Mouse (Mus musculus): ENCODE data around the gene Qars.

The Qars gene

DNA sequence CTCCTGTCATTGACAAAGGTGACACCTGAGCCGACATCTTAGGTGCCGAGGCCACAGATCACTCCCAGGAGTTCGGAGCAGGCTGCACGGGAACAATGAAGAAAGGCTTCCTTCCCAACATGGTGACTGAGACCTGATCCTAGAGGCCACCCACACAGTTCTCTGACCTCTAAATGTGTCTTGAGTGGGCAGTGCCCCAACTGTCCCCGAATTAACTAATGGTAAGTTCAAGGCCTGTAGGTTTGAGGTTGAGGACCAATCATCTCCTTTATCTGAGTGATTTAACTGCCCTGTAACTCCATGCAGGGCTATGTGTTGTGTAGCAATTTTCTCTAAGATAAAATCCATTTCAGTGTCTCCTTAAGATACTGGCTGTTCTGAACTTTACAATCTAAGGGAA is 38.1 kb upstream of the Qars start:
- H3K36me3 ChIP-seq (ENCODE audit: insufficient read depth, low read length), result peaks cover 19% of the 10 kb centered on the region
- H3K4me1 ChIP-seq (replicated peaks; ENCODE audit: low read depth, low read length), result peaks cover 23% of the 10 kb centered on the region
- H3K4me3 ChIP-seq (replicated peaks; ENCODE audit: low read length), result no peak overlapping the region
- no peaks in the 10 kb centered on the region for H3K9me3 ChIP-seq (ENCODE audit: low read length)
- no peaks in the 10 kb centered on the region for H3K27me3 ChIP-seq (ENCODE audit: insufficient read depth, low read length)
- TF ChIP-seq CTCF (conservative IDR thresholded peaks at IDR 0.05; ENCODE audit: low read length) (no peak), POU5F1 (IDR thresholded peaks at IDR 0.05; ENCODE audit: borderline replicate concordance, low read length) (no peak)

DNA sequence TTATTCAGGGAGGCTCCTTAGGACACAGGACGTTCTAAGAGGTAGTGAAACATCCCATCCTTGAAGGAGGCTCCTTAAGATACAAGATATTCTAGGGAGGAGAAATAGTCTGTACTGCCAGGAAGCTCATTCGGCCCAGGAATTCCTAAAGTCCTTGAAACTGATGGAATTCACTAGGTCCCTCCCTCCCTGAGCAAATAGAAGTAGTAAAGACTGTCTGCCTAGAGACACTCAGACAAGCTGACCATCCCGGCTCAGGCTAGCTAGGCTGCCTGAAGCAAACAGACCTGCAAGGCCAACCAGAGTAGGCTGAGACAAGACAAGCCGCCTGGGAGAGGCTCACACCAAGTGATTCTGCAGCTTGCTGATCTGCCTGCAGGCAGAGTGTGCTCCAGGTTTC is 37.7 kb upstream of the Qars start:
- no peaks in the 10 kb centered on the region for H3K27me3 ChIP-seq (ENCODE audit: insufficient read depth, low read length)
- TF ChIP-seq POU5F1 (IDR thresholded peaks at IDR 0.05; ENCODE audit: borderline replicate concordance, low read length) (no peak), CTCF (conservative IDR thresholded peaks at IDR 0.05; ENCODE audit: low read length) (no peak), NANOG (IDR thresholded peaks at IDR 0.05; ENCODE audit: borderline replicate concordance, low read length) (no peak)
- H3K4me1 ChIP-seq (replicated peaks; ENCODE audit: low read depth, low read length), result peaks cover 20% of the 10 kb centered on the region
- no peak overlapping the region for H3K4me3 ChIP-seq (replicated peaks; ENCODE audit: low read length)
- H3K9me3 ChIP-seq (ENCODE audit: low read length), result no peaks in the 10 kb centered on the region
- H3K36me3 ChIP-seq (ENCODE audit: insufficient read depth, low read length), result peaks cover 16% of the 10 kb centered on the region

DNA sequence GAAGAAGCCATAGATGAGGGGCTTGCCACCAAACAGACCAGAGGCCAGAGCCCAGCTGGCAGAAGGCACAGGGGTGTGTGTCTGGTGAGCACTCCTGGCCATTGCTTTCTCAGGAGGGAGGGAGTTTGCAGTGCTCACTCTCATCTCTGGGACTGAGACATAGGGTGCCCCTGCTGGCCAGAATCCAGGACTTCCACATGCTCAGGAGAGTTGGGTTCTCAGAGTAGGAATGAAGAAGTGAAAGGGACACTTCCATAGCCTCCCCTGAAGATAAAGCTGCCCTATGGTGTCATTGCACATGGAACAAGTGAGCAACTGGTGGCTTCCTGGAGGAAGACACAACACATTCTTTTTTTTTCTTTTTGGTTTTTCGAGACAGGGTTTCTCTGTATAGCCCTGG is 33.0 kb upstream of the Qars start:
- no peak overlapping the region for H3K4me3 ChIP-seq (replicated peaks; ENCODE audit: low read length)
- TF ChIP-seq POU5F1 (IDR thresholded peaks at IDR 0.05; ENCODE audit: borderline replicate concordance, low read length), result no peak
- peak; percentile 14; the same call in 1 of the 2 replicates for TF ChIP-seq CTCF (conservative IDR thresholded peaks at IDR 0.05; ENCODE audit: low read length)
- H3K4me1 ChIP-seq (replicated peaks; ENCODE audit: low read depth, low read length), result peaks cover 37% of the 10 kb centered on the region
- no peaks in the 10 kb centered on the region for H3K27me3 ChIP-seq (ENCODE audit: insufficient read depth, low read length)
- no peaks in the 10 kb centered on the region for H3K9me3 ChIP-seq (ENCODE audit: low read length)
- no peaks in the 10 kb centered on the region for H3K36me3 ChIP-seq (ENCODE audit: insufficient read depth, low read length)

DNA sequence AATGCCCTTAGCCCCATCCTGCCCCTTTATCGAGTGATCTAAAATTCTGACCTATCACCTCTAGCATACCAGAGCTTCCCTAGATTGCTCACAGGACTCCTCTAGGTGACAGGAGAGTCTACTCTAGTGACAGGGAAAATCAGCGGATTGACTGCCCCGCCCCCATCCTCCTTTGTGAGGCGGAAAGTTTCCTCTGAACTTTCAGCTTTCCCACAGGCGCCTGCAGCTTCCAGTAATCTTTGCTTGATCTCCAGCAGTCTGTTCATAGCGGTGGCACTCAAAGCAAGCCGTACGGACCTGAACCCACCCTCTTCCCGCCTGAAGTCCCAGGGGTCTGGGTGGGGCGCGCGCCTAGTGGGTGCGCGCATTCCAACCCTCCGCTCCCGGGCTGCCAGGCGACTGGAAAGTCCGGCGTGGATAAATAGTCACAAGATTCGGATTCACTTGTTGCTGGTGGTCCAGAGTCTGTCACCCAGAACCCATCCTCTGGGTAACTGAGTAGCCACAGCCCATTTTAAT is 28.8 kb upstream of the Qars start:
- Histone ChIP-seq H3K4me1 (replicated peaks; ENCODE audit: low read depth, low read length) (peaks cover 71% of the 10 kb centered on the region), H3K9me3 (ENCODE audit: low read length) (no peaks in the 10 kb centered on the region)
- TF ChIP-seq NANOG (IDR thresholded peaks at IDR 0.05; ENCODE audit: borderline replicate concordance, low read length), result peak; percentile 50; the same call in 1 of the 2 replicates
- no peak for TF ChIP-seq CTCF (conservative IDR thresholded peaks at IDR 0.05; ENCODE audit: low read length)
- no peak for TF ChIP-seq POU5F1 (IDR thresholded peaks at IDR 0.05; ENCODE audit: borderline replicate concordance, low read length)

DNA sequence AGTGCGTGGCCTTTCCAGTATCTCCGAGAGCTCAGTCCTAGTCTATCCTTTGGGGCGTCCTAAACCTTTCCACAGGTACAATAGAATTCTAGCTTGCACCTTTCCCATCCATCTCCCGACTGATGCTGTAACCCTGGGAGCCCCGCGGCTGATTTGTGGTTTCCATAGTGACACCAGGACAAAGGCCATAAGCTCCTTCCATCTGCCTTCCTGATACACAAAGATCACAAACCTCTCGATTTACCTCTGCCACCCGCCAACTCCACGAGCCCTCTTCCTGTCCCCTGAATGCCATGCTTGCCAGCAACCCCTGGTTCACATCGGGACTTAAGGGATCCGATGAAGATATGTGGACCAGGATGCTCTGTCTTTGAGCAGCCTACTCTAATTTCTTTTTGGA is 28.3 kb upstream of the Qars start:
- no peak for TF ChIP-seq POU5F1 (IDR thresholded peaks at IDR 0.05; ENCODE audit: borderline replicate concordance, low read length)
- no peak for TF ChIP-seq NANOG (IDR thresholded peaks at IDR 0.05; ENCODE audit: borderline replicate concordance, low read length)
- no peak for TF ChIP-seq CTCF (conservative IDR thresholded peaks at IDR 0.05; ENCODE audit: low read length)
- Histone ChIP-seq H3K36me3 (ENCODE audit: insufficient read depth, low read length) (peaks cover 18% of the 10 kb centered on the region), H3K9me3 (ENCODE audit: low read length) (no peaks in the 10 kb centered on the region)

More for the DNA sequence above, 28.8 kb upstream of the Qars start:
- Histone ChIP-seq H3K4me3 (replicated peaks; ENCODE audit: low read length) (peak overlapping the region; percentile 74), H3K36me3 (ENCODE audit: insufficient read depth, low read length) (peaks cover 15% of the 10 kb centered on the region; the same call in 1 of the 2 replicates), H3K27me3 (ENCODE audit: insufficient read depth, low read length) (peaks cover 11% of the 10 kb centered on the region)

DNA sequence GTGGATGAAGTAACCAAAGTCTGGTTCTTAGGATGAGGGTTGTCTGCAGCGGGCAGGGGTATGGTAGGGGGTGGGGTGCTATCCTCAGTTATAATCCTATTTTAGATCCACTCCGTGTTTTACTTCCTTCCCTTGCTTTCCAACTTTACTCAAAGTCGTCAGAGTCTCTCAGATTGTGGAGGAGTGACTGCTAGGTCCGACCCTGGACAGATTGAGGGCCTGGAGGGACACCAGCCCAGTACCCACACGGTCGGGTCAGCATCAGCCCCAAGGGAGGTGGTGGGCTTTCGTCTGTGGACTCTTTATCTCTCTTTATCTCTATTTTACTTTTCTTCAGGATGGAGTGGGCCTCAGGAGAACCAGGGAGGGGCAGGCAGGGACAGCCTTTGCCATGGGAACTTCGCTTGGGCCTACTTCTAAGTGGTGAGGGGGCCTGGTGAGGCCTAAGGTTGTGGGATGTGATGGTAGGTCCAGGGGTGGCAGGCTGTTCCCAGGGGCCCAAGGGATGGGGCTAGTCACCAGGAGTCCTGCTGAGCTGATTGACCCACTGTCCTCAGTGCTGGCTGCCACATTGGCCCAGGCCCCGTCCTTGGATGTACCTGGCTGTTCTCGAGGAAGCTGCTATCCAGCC is 27.7 kb upstream of the Qars start, which contains the start of gene Lamb2:
TSS of gene Lamb2 (plus strand) at position 16 of the 631 bp plus-strand sequence.
- Histone ChIP-seq H3K9me3 (ENCODE audit: low read length) (no peaks in the 10 kb centered on the region), H3K4me3 (replicated peaks; ENCODE audit: low read length) (peak within 1 kb of the TSS; percentile 74), H3K4me1 (replicated peaks; ENCODE audit: low read depth, low read length) (peaks cover 75% of the 10 kb centered on the region), H3K27me3 (ENCODE audit: insufficient read depth, low read length) (peaks cover 11% of the 10 kb centered on the region), H3K36me3 (ENCODE audit: insufficient read depth, low read length) (peaks cover 20% of the 10 kb centered on the region)
- no peak for TF ChIP-seq CTCF (conservative IDR thresholded peaks at IDR 0.05; ENCODE audit: low read length)
- no peak for TF ChIP-seq NANOG (IDR thresholded peaks at IDR 0.05; ENCODE audit: borderline replicate concordance, low read length)
- TF ChIP-seq POU5F1 (IDR thresholded peaks at IDR 0.05; ENCODE audit: borderline replicate concordance, low read length), result no peak

More for the DNA sequence above, 28.3 kb upstream of the Qars start:
- H3K4me3 ChIP-seq (replicated peaks; ENCODE audit: low read length), result peak overlapping the region; percentile 74
- H3K27me3 ChIP-seq (ENCODE audit: insufficient read depth, low read length), result peaks cover 11% of the 10 kb centered on the region
- H3K4me1 ChIP-seq (replicated peaks; ENCODE audit: low read depth, low read length), result peaks cover 76% of the 10 kb centered on the region

DNA sequence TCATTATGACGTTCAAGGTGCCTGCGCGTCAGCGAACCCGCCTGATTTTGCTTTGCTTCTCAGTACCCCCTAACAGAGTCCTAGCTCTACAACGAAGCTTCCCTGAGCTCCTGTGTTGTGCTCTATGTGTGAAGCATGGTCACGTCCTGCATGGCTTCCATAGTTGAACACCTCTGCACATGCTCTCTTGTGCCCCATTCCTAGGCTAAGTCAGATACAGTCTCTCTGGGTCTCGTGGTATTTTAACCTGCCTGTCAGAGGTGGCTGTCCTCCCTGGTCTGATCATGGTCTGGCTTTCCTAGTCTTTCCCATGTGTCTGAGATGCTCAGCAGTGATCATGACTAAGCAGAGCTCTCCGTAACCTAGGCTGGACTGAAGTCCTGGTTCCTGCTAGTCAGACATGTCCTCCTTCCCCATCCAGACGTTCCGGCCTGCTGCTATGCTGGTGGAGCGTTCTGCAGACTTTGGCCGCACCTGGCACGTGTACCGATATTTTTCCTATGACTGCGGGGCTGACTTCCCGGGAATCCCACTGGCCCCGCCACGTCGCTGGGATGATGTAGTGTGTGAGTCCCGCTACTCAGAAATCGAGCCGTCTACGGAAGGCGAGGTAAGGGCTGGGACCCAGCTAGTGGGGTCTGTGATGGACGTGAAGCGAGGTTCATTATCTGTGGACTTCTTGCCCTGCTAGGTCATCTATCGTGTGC is 26.5 kb upstream of the Qars start:
- Histone ChIP-seq H3K9me3 (ENCODE audit: low read length) (no peaks in the 10 kb centered on the region), H3K4me3 (replicated peaks; ENCODE audit: low read length) (peak overlapping the region; percentile 74), H3K4me1 (replicated peaks; ENCODE audit: low read depth, low read length) (peaks cover 71% of the 10 kb centered on the region), H3K36me3 (ENCODE audit: insufficient read depth, low read length) (peaks cover 31% of the 10 kb centered on the region), H3K27me3 (ENCODE audit: insufficient read depth, low read length) (peaks cover 11% of the 10 kb centered on the region)
- no peak for TF ChIP-seq POU5F1 (IDR thresholded peaks at IDR 0.05; ENCODE audit: borderline replicate concordance, low read length)

DNA sequence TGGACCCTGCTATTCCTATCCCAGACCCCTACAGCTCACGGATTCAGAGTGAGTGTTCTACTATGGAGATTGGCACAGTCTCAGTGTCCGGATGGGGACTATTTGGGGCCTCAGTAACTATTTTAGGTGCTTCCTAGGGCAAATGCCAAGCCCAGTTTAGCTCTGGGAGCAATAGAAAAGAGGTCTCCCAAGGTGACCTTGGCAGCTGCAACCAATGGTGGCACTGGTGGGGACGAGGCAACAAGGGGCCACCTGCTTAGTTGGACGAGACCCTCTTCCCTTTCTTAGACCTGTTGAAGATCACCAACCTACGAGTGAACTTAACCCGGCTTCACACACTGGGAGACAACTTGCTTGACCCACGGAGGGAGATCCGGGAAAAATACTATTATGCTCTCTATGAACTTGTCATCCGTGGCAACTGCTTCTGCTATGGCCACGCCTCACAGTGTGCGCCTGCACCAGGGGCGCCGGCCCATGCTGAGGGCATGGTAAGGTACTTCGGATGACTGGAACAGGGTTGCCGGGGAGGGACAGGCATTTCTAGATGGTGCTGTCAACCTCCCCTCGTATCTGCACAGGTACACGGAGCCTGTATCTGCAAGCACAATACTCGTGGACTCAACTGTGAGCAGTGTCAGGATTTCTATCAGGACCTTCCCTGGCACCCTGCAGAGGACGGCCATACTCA is 25.8 kb upstream of the Qars start:
- H3K4me1 ChIP-seq (replicated peaks; ENCODE audit: low read depth, low read length), result peaks cover 71% of the 10 kb centered on the region
- no peak overlapping the region for H3K4me3 ChIP-seq (replicated peaks; ENCODE audit: low read length)
- peaks cover 11% of the 10 kb centered on the region for H3K27me3 ChIP-seq (ENCODE audit: insufficient read depth, low read length)
- peaks cover 38% of the 10 kb centered on the region for H3K36me3 ChIP-seq (ENCODE audit: insufficient read depth, low read length)
- no peak for TF ChIP-seq CTCF (conservative IDR thresholded peaks at IDR 0.05; ENCODE audit: low read length)
- no peaks in the 10 kb centered on the region for H3K9me3 ChIP-seq (ENCODE audit: low read length)

Data from E14TG2a.4 (cell line).